Mouse (Mus musculus): Measurements from ENCODE around the gene Cd34. TPM values are rescaled to one million over a fixed set of nuclear protein-coding genes. Genes with fewer than 3 reads are reported as not detected.

Cd34 gene
- total RNA-seq (2014; rRNA removed) (23.2 and 23.9 TPM in 2 replicates), polyA plus RNA-seq (2015; fragmentation: Nextera tagmentation; extraction: Ambion mirVana) (22.0 and 24.5 TPM in 2 replicates)

- H3K9me3 ChIP-seq (ENCODE audit: low read length) = no peaks in the 10 kb centered on the region
These were observed at the start of gene Cd34 for GRCm38 (mm10) chr1:194938715-194939114. Cd34 (plus strand) TSS chr1:194938819.

GRCm38 (mm10) chr1:194894513-194894912 lies 44.1 kb upstream of the Cd34 start:
- WGBS = 70% methylated on average over 1 of the region's 1 CpGs
- no peaks in the 10 kb centered on the region for H3K9me3 ChIP-seq (ENCODE audit: low read length)
- no peak for ATAC-seq
- no peak for TF ChIP-seq CTCF (IDR thresholded peaks at IDR 0.05; ENCODE audit: low read depth)
- no peak overlapping the region for H3K9ac ChIP-seq
- H3K4me3 ChIP-seq (ENCODE audit: low read depth, low read length) = no peak overlapping the region
- no peaks in the 10 kb centered on the region for H3K27me3 ChIP-seq (ENCODE audit: insufficient read depth, low read length)
- H3K4me1 ChIP-seq (ENCODE audit: insufficient read depth) = no peaks in the 10 kb centered on the region
- H3K36me3 ChIP-seq (ENCODE audit: insufficient read depth) = no peaks in the 10 kb centered on the region
- H3K27ac ChIP-seq (ENCODE audit: low read depth, low read length) = no peak overlapping the region
- no peak for DNase-seq
- H3K4me2 ChIP-seq (ENCODE audit: low read depth) = no peak overlapping the region

More at GRCm38 (mm10) chr1:194938715-194939114, at the start of gene Cd34:
- Histone ChIP-seq H3K27ac (ENCODE audit: low read depth, low read length) (no peak within 1 kb of the TSS), H3K36me3 (ENCODE audit: insufficient read depth) (no peaks in the 10 kb centered on the region), H3K27me3 (ENCODE audit: insufficient read depth, low read length) (peaks cover 13% of the 10 kb centered on the region; the same call in 1 of the 2 replicates), H3K4me1 (ENCODE audit: insufficient read depth) (peaks cover 8% of the 10 kb centered on the region; the same call in 1 of the 2 replicates), H3K9ac (peak within 1 kb of the TSS; percentile 35; the same call in 1 of the 2 replicates), H3K4me2 (ENCODE audit: low read depth) (peak within 1 kb of the TSS; percentile 75), H3K4me3 (ENCODE audit: low read depth, low read length) (peak within 1 kb of the TSS; percentile 36)
- no peak for TF ChIP-seq CTCF (IDR thresholded peaks at IDR 0.05; ENCODE audit: low read depth)
- ATAC-seq (peak; percentile 59), DNase-seq (no peak)
- 1% methylated on average over 26 of the region's 26 CpGs for WGBS

GRCm38 (mm10) chr1:194895287-194895686 lies 43.3 kb upstream of the Cd34 start:
- Histone ChIP-seq H3K4me3 (ENCODE audit: low read depth, low read length) (no peak overlapping the region), H3K9me3 (ENCODE audit: low read length) (no peaks in the 10 kb centered on the region), H3K4me1 (ENCODE audit: insufficient read depth) (no peaks in the 10 kb centered on the region), H3K4me2 (ENCODE audit: low read depth) (no peak overlapping the region), H3K9ac (no peak overlapping the region), H3K27me3 (ENCODE audit: insufficient read depth, low read length) (no peaks in the 10 kb centered on the region), H3K27ac (ENCODE audit: low read depth, low read length) (no peak overlapping the region), H3K36me3 (ENCODE audit: insufficient read depth) (no peaks in the 10 kb centered on the region)
- ATAC-seq (no peak), DNase-seq (no peak)
- no peak for TF ChIP-seq CTCF (IDR thresholded peaks at IDR 0.05; ENCODE audit: low read depth)
- WGBS = 83% methylated on average over 3 of the region's 3 CpGs

- Histone ChIP-seq H3K27me3 (ENCODE audit: insufficient read depth, low read length) (no peaks in the 10 kb centered on the region), H3K9me3 (ENCODE audit: low read length) (no peaks in the 10 kb centered on the region), H3K27ac (ENCODE audit: low read depth, low read length) (no peak overlapping the region), H3K9ac (no peak overlapping the region), H3K36me3 (ENCODE audit: insufficient read depth) (no peaks in the 10 kb centered on the region), H3K4me1 (ENCODE audit: insufficient read depth) (no peaks in the 10 kb centered on the region), H3K4me2 (ENCODE audit: low read depth) (no peak overlapping the region), H3K4me3 (ENCODE audit: low read depth, low read length) (no peak overlapping the region)
- TF ChIP-seq CTCF (IDR thresholded peaks at IDR 0.05; ENCODE audit: low read depth) = no peak
- DNase-seq (no peak), ATAC-seq (no peak)
These were observed 37.5 kb upstream of the Cd34 start for GRCm38 (mm10) chr1:194901075-194901474.

- H3K9ac ChIP-seq = no peak overlapping the region
- no peak overlapping the region for H3K4me2 ChIP-seq (ENCODE audit: low read depth)
- no peak overlapping the region for H3K27ac ChIP-seq (ENCODE audit: low read depth, low read length)
- ATAC-seq (no peak), DNase-seq (no peak)
- H3K4me1 ChIP-seq (ENCODE audit: insufficient read depth) = no peaks in the 10 kb centered on the region
- 84% methylated on average over 1 of the region's 1 CpGs for WGBS
- H3K36me3 ChIP-seq (ENCODE audit: insufficient read depth) = no peaks in the 10 kb centered on the region
- H3K4me3 ChIP-seq (ENCODE audit: low read depth, low read length) = no peak overlapping the region
- no peak for TF ChIP-seq CTCF (IDR thresholded peaks at IDR 0.05; ENCODE audit: low read depth)
- no peaks in the 10 kb centered on the region for H3K9me3 ChIP-seq (ENCODE audit: low read length)
- no peaks in the 10 kb centered on the region for H3K27me3 ChIP-seq (ENCODE audit: insufficient read depth, low read length)
These were observed 36.8 kb upstream of the Cd34 start for GRCm38 (mm10) chr1:194901826-194902225.

GRCm38 (mm10) chr1:194908956-194909355 lies 29.7 kb upstream of the Cd34 start:
- Histone ChIP-seq H3K27ac (ENCODE audit: low read depth, low read length) (no peak overlapping the region), H3K27me3 (ENCODE audit: insufficient read depth, low read length) (no peaks in the 10 kb centered on the region), H3K9ac (no peak overlapping the region), H3K4me1 (ENCODE audit: insufficient read depth) (no peaks in the 10 kb centered on the region), H3K4me2 (ENCODE audit: low read depth) (no peak overlapping the region), H3K9me3 (ENCODE audit: low read length) (no peaks in the 10 kb centered on the region), H3K36me3 (ENCODE audit: insufficient read depth) (no peaks in the 10 kb centered on the region), H3K4me3 (ENCODE audit: low read depth, low read length) (no peak overlapping the region)
- DNase-seq = no peak
- TF ChIP-seq CTCF (IDR thresholded peaks at IDR 0.05; ENCODE audit: low read depth) = no peak
- ATAC-seq = no peak

GRCm38 (mm10) chr1:194925753-194926350 lies 12.8 kb upstream of the Cd34 start:
- ATAC-seq = no peak
- Histone ChIP-seq H3K4me3 (ENCODE audit: low read depth, low read length) (no peak overlapping the region), H3K27ac (ENCODE audit: low read depth, low read length) (no peak overlapping the region), H3K36me3 (ENCODE audit: insufficient read depth) (no peaks in the 10 kb centered on the region), H3K9ac (no peak overlapping the region), H3K4me2 (ENCODE audit: low read depth) (no peak overlapping the region), H3K9me3 (ENCODE audit: low read length) (no peaks in the 10 kb centered on the region), H3K27me3 (ENCODE audit: insufficient read depth, low read length) (no peaks in the 10 kb centered on the region), H3K4me1 (ENCODE audit: insufficient read depth) (no peaks in the 10 kb centered on the region)
- no peak for DNase-seq
- TF ChIP-seq CTCF (IDR thresholded peaks at IDR 0.05; ENCODE audit: low read depth) = no peak
- 74% methylated on average over 1 of the region's 1 CpGs for WGBS

Data from forebrain, postnatal 0 days (tissue).